Mouse (Mus musculus) ZHBTc4 (cell line): ENCODE measurements at regions not wholly inside any gene's neighbourhood (a gene's known extent, or its start where the extent isn't known, plus 50 kb on each side); places are given as distances from the start of the nearest gene placed in this dataset.

ENCODE experiments used
- DNase-seq: peaks from one replicate; pipeline ENCODE4 v3.0.0-alpha.2; 2011; ENCODE audit warnings: low read depth, low spot score

DNA sequence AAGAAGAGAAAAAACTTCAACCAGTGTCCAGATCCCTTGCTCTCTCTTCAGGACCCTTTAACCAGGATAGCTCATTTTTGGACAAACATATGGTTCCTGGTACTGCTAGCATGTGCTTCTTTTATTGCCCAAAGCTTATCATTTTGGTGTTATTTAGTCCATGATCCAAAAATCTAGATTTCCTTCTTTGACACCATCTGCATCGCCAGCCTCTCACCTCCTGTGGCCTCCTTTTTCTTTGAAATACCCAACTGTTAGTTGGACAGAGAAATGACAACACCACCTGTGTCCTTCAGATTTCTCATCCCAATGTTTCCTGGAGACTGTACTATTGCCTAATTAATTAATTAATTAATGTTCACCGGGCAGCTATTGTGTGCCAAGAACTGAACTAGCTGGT, 188.0 kb upstream of the Plppr1 start:
- DNase-seq, result no peak

DNA sequence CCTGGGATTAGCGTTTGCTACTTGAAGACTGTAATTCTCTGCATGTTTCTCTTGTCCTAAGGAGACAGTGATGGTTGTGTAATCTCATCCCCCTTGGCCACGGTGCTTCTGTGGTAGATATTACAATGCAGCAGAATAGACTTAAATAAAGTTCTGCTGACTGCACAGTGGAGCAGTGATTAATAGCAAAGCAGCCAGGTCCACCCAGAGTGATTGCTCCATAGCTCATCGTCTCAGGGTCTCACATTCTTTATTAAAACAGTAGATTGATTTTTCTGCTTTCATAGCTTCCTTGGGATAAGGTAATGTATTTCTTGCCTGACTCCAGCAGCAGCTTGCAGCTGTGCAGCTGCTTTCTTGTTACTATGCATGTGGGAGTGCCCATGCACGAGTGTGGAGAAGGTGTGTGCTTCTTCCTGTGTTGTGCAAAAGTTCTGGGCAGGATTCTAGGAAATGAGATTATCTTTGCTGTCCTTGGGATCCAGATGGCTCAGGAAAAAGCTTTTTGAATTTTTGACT, 169.9 kb upstream of the Plppr1 start:
- DNase-seq, result no peak

DNA sequence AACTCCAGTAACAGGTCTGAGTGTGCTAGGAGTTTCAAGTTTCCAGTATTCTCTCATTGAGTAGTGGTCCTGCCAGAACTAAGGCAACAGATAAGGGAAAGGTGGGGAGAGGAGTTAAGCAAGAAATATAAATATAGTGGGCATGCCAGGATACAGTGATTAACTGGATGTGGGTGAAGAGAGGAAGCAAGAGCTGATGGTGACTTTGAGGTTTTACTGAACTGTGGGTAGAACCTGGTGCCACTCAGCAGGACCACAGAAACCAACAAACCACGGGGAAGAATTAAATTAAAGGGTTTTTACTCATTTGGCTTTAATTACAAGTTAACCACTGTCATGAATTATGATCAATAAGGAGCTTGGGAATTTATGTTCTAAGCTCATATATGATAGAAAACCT, 154.5 kb upstream of the Plppr1 start:
- DNase-seq, result no peak

DNA sequence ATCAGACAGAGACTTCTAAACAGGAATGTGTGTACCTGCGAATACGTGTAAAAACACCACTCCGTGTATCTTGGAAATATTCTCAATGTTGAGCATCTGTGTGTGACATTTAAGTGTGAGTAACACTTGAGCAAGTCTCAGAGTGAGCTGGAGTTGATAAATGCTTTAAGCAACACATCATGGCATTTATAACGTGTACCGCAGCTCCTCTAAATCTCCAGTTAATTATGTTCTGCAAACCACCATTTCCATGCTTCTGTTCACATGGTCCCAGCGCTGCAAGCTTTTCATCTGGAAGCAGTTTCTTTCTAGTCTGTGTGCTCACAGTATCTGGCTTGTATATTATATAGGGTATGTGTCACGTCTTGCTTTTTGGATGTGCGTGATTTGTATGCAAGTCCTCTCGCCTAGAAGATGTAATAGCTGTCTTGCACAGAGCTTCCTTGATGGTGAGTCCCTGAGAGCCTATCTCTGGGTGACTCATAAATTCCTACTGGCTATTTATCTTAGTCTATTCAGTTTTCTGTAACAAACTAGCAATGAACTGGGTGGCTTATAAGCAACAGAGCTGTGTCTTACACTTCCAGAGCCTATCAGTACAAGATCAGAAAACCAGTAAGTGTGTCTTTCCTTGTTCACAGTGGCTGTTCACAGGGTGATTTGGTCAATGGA, 153.7 kb upstream of the Plppr1 start:
- no peak for DNase-seq

DNA sequence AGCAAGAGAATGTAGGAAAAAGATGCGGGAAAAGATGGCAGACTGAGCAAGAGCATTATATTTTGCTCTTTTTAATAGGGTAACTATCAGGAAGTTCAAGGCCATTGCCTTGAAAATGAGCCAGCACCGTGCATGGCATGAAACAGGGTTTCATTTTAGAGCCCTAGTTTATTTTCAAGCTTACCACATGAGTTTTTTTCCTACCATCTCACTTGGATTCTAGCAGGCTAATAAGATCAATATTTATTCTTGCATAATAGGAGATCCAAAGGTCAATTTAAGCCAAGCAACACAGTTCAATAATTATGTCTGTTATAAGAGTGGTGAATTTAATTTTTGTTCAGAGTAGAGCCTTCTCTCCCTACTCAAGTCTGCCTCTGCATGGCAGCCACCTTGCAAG, 149.9 kb upstream of the Plppr1 start:
- DNase-seq, result no peak

DNA sequence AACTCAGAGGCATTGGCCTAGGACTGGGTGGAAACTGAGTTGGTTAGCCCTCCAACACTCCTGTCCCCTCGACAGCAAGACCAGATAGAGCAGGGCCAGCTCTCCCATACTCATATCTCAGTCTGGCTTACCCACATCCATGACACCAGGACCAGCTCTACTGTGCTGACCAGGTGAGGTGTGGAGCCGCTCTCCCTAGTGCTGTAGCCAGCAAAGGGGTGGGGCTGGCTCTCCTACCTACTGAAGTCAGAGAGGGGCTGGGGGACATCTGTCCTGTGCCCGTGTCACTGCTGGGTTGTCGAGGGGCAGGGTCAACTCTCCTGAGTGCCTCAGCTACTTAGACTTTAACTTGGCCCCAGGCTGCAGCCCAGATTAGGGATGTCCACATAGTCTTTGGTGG, 145.8 kb upstream of the Plppr1 start:
- DNase-seq, result no peak

DNA sequence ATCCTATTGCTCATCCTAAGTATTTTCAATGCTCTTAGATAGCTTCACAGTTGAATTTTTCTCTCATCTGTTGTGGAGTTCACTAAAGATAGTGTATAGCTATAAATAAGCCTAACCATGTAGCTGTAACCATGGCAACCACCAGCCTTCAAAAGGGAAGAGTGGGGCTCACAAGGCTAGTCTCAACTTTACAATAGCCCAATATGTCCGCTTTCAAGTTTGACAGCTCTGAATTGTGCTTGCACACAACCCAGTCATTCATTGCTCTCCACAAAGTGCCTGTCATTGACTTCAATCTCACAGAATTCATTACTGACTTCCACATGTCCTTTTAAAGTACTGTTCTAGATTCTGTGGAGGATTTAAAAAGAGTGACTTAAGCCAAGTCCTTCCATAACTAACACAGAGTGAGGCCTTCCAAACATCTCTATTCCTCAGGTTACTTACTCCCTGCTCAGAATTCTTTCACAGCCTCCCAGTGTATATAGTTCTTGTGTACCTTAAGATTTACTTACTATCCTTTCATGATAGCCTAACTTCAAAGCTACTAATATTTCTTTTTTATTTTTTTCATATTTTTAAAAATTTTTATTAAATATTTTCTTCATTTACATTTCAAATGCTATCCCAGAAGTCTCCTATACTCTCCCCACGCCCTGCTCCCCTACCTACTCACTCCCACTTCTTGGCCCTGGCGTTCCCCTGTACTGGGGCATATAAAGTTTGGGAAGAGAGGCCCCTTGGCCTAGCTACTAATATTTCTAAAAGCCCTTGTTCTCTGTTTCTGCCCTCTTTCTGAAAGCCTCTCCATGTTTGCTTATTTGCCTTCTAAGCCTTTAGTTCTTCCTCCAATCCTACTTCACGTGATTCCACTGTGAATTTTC, 134.3 kb upstream of the Plppr1 start:
- no peak for DNase-seq

DNA sequence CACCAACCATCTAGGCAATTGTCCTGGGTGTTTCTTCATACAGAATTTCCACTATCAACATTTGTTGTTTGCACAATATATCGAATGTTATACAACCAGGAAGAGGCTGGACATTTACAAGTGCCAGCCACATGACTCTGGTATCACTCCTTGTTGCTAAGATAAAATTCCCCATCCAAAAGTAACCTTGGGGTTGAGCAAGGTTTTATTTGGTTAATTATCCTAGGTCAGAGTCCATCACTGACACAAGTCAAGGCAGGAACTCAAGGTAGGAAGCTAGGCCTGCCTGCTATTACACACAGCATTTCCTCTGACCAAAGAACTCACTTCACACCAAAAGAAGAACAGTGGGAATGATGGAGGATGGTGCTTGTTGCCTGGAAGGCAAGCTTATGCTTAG, 120.7 kb upstream of the Plppr1 start:
- no peak for DNase-seq

DNA sequence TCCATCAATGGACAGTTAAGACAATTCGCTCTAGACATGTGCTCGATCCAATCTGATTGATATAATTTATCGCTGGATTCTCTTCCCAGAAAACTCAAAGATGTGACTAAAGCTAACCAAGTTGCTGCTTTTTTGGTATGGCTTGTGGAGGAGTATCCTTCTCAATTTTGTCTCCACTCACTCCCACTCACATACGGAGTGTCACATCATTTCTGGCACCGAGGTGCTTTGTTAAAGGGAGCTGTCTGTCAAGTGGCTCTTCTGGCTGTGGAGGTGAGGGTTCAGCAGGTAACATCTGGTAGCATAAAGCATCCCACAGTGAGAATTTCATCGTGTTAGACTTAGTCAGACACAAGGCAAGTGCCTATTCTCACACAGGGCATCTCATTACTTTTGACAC, 120.2 kb upstream of the Plppr1 start:
- DNase-seq, result no peak

DNA sequence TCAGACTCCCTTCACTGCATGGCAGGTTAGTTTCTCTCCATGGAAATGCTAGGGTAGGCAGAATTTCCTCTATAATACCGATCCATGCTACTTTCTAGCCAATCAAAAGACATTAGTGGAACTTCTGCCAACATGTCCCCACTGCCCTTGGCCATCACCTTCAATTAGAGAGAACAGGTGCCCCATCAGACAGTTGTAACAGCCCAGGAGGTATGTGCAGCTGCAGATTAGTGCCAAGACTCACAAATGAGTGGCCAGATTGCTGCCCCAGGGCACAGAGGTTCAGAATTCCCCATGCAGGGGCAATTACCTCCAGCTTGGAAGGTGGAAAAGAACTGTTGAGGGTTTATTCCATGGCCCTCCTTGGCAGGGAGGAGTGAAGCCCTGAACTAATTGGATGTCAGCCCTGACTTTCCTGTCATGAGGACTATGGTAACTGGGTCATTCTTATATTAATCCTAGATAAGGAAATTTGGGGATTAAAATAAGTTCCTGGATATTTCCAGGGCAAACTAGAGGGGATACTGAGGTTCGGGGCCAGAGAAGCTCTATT, 113.7 kb upstream of the Plppr1 start:
- DNase-seq, result no peak

DNA sequence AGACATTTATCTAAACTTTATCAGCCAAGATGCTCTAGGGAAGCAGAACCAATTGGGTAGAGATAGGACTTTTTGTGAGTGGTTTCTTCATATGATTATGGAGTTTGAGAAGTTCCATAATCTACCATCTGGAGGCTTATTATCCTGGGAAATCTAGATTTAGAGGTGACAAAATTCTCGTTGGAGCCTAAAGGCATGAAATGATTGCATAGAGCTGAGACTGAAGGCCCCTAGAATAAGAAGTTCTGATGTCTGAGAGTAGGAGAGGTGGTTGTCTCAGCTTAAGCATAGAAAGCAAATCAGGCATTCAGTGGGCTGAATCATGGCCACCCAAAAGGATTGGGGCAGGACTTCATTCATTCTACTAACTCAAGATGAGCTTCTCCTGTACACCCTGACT, 106.1 kb upstream of the Plppr1 start:
- no peak for DNase-seq

DNA sequence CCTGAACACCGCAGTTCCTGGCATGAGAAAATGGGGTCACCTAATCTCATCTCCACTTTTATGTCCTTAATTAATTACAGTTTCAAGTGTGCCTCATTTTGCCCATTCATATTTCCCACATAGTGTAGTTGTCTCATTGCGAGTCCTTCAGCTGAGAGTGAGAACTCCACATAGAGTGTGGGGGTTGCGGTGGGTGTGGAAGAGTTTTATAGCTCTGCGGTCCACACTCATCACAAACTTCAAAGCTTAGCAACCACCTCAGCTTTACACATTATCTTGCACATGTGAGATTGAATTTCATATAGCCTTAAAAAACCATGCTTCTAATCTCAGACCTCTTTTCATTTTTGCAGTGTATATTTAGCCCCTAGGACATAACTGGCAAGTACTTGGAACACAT, 83.3 kb upstream of the Plppr1 start:
- DNase-seq, result no peak

DNA sequence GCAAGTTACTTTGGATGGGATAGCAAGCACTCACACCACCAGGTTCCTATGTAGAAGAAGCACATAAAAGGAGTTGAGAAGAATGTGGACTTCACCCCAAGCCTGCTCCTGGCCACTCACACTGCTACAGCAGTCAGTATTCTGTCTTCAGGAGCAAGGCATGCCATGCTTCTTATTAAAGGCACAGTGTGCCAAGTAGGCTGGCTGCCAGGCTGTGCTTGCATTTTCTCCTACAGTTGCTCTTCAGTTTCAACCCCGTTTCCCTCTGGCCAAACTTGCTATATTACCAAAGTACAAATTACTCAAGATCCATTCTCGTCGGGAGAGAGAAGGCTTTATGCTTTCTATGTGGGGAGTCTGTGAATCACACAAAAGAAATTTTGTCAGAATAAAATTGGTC, 67.1 kb upstream of the Plppr1 start:
- no peak for DNase-seq
